Mouse (Mus musculus) bone marrow macrophage, adult 2 months (primary cell): ENCODE data around the gene Itfg2.

ENCODE experiments used
- CTCF ChIP-seq: IDR thresholded peaks from 2 replicates; pipeline ENCODE4 v1.5.1; 2012; ENCODE audit warnings: low read depth, mild to moderate bottlenecking, low read length, moderate library complexity
- POLR2A ChIP-seq: IDR thresholded peaks from 2 replicates; pipeline ENCODE4 v1.6.1; 2012; ENCODE audit warnings: mild to moderate bottlenecking, low read depth, low read length, borderline replicate concordance

DNA sequence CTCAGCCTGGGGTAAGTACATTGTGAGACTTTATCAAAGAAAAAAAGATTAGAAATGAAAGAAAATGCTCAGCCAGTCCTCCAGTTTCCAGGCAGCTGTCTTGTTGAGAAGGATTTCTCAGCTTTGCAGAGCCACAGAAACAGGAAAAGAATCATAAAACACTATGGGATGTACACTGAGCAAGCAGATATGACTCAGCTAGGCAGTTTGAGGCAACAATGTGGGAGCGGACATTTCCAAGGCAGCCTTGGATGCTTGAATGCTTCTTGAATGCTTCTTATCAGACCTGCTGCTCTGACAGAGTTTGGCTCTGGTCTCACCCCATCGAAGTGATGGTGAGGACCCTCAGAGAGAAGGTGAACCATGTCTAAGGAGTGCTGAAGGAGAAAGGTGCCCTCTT lies 3.7 kb downstream of the Itfg2 start:
- TF ChIP-seq POLR2A (no peak), CTCF (no peak)
